In genomic region chr3:84731403-84732015, GRCm38 (mm10) we compare ENCODE assay signal across 9 mouse cellular contexts.
DNase-seq lines count a peak whose midpoint lies in the region; ATAC-seq lines count a peak whose summit lies in the region.
"Had no signal": no experiment of that assay in that cellular context is flagged by ENCODE, and none has a peak within 500 bp of the region (broad histone marks: within the 10 kb centered on the region; RNA-seq: fewer than 3 reads in every experiment).

No protein-coding gene starts in this region.

- peak overlapping the region; percentile 29 for H3K4me3 ChIP-seq in kidney, embryonic 14.5 days (ENCODE audit: low read length)
- peak overlapping the region; percentile 37 for H3K4me3 ChIP-seq in brown adipose tissue, adult 24 weeks (ENCODE audit: insufficient read depth, low read depth, low read length)
- H3K4me3 ChIP-seq in hindbrain, embryonic 13.5 days = peak overlapping the region; percentile 25
- H3K4me3 ChIP-seq in midbrain, embryonic 15.5 days = peak overlapping the region; percentile 20
- H3K4me3 ChIP-seq: erythroblast, embryonic 14.5 days had no signal

- no peaks in the 10 kb centered on the region; the same call in none of the 2 replicates for H3K27me3 ChIP-seq in kidney, embryonic 14.5 days (ENCODE audit: control insufficient read depth, insufficient read depth, low read length)
- H3K27me3 ChIP-seq in hindbrain, embryonic 13.5 days = peaks cover 26% of the 10 kb centered on the region
- 0 out of 2 replicates have a peak, but pooled peaks cover 12% of the 10 kb centered on the region for H3K27me3 ChIP-seq in midbrain, embryonic 15.5 days (replicated peaks)

- no peak overlapping the region for H3K27ac ChIP-seq in kidney, embryonic 14.5 days (ENCODE audit: low read depth, low read length)
- H3K27ac ChIP-seq in brown adipose tissue, adult 24 weeks (replicated peaks; ENCODE audit: low read depth, low read length) = no peak overlapping the region
- H3K27ac ChIP-seq in hindbrain, embryonic 13.5 days = peak overlapping the region; percentile 87
- peak overlapping the region; percentile 74 for H3K27ac ChIP-seq in midbrain, embryonic 15.5 days

- H3K36me3 ChIP-seq in kidney, embryonic 14.5 days (ENCODE audit: control insufficient read depth, insufficient read depth, low read length) = no peaks in the 10 kb centered on the region
- H3K36me3 ChIP-seq in hindbrain, embryonic 13.5 days = no peaks in the 10 kb centered on the region
- no peaks in the 10 kb centered on the region for H3K36me3 ChIP-seq in midbrain, embryonic 15.5 days (replicated peaks)

- DNase-seq in kidney, adult 11 months = no peak
- DNase-seq in layer of hippocampus, postnatal 25 days (ENCODE audit: extremely low spot score in 1 of 2, low spot score in 1 of 2) = no peak
- DNase-seq in gastrocnemius, adult 8-10 months (ENCODE audit: low spot score in 2 of 2) = no peak
- no peak for DNase-seq in right cerebral cortex, postnatal 14 days

- H3K4me1 ChIP-seq in kidney, embryonic 14.5 days (ENCODE audit: control insufficient read depth, insufficient read depth, low read length) = peaks cover 10% of the 10 kb centered on the region; the same call in 1 of the 2 replicates
- H3K4me1 ChIP-seq in brown adipose tissue, adult 24 weeks (ENCODE audit: control insufficient read depth, insufficient read depth, insufficient read length, low read length) = peaks cover 11% of the 10 kb centered on the region; the same call in 1 of the 2 replicates
- peaks cover 48% of the 10 kb centered on the region for H3K4me1 ChIP-seq in hindbrain, embryonic 13.5 days (replicated peaks)
- peaks cover 31% of the 10 kb centered on the region for H3K4me1 ChIP-seq in midbrain, embryonic 15.5 days

- no peak for ATAC-seq in kidney, embryonic 14.5 days (ENCODE audit: low FRiP score, low TSS enrichment)
- peak; percentile 36 for ATAC-seq in hindbrain, embryonic 13.5 days (ENCODE audit: low FRiP score)
- no peak for ATAC-seq in midbrain, embryonic 15.5 days (replicated peaks)

- WGBS in kidney, embryonic 14.5 days = 11% methylated on average over 9 of the region's 9 CpGs
- 12% methylated on average over 9 of the region's 9 CpGs for WGBS in hindbrain, embryonic 13.5 days
- WGBS in midbrain, embryonic 15.5 days = 9% methylated on average over 9 of the region's 9 CpGs

- H3K9me3 ChIP-seq in kidney, embryonic 14.5 days (ENCODE audit: control insufficient read depth, low read length) = no peaks in the 10 kb centered on the region
- no peaks in the 10 kb centered on the region for H3K9me3 ChIP-seq in hindbrain, embryonic 13.5 days
- no peaks in the 10 kb centered on the region for H3K9me3 ChIP-seq in midbrain, embryonic 15.5 days

- H3K4me2 ChIP-seq in kidney, embryonic 14.5 days (replicated peaks; ENCODE audit: low read depth, low read length) = peak overlapping the region; percentile 56
- peak overlapping the region; percentile 53 for H3K4me2 ChIP-seq in hindbrain, embryonic 13.5 days
- peak overlapping the region; percentile 50 for H3K4me2 ChIP-seq in midbrain, embryonic 15.5 days

- H3K9ac ChIP-seq in kidney, embryonic 14.5 days (ENCODE audit: low read depth, low read length) = peak overlapping the region; percentile 28; the same call in 1 of the 2 replicates
- peak overlapping the region; percentile 54 for H3K9ac ChIP-seq in hindbrain, embryonic 13.5 days
- no peak overlapping the region for H3K9ac ChIP-seq in midbrain, embryonic 15.5 days

Comparison
In these comparisons a context has a peak if more than half of its experiments do, and no peak if none do; other contexts are left out.
1. H3K27ac ChIP-seq: peak in hindbrain, embryonic 13.5 days (single experiment) and midbrain, embryonic 15.5 days (single experiment); none in kidney, embryonic 14.5 days (single experiment) and brown adipose tissue, adult 24 weeks (single experiment).
2. Peak in every context shown above with its lines, with median percentiles within 50 percentile points of each other: H3K4me2 ChIP-seq and H3K4me3 ChIP-seq.